Mouse (Mus musculus) myocyte (in vitro differentiated cells): Measurements from ENCODE around the gene Aplnr. TPM values are rescaled to one million over a fixed set of nuclear protein-coding genes. Genes with fewer than 3 reads are reported as not detected.

Source experiments
- H3K27me3 ChIP-seq: one replicate; pipeline ENCODE4 v1.6.1; 2011; ENCODE audit not compliant: control insufficient read depth, insufficient read depth, insufficient read length
- H3K36me3 ChIP-seq: one replicate; pipeline ENCODE4 v1.6.1; 2011; ENCODE audit not compliant: control insufficient read depth, insufficient read depth
- H3K4me2 ChIP-seq: one replicate; pipeline ENCODE4 v1.6.1; 2011; ENCODE audit warnings: low read depth, control low read depth
- H3K4me3 ChIP-seq: one replicate; pipeline ENCODE4 v1.5.1; 2011; ENCODE audit warnings: mild to moderate bottlenecking, control low read depth, moderate library complexity
- H3K79me2 ChIP-seq: one replicate; pipeline ENCODE4 v1.6.1; 2011; ENCODE audit not compliant: control insufficient read depth, insufficient read depth
- H3ac ChIP-seq: one replicate; pipeline ENCODE4 v1.6.1; 2011; ENCODE audit not compliant: control insufficient read depth, insufficient read length
- CEBPB ChIP-seq: IDR thresholded peaks from 2 replicates; pipeline ENCODE4 v1.6.1; 2011; ENCODE audit warnings: mild to moderate bottlenecking, moderate library complexity; ENCODE audit not compliant: poor library complexity, insufficient read depth, severe bottlenecking
- E2F4 ChIP-seq: IDR thresholded peaks from one replicate; pipeline ENCODE4 v1.6.1; 2011; ENCODE audit warnings: mild to moderate bottlenecking, control low read depth, moderate library complexity; ENCODE audit not compliant: insufficient read depth
- MAX ChIP-seq: IDR thresholded peaks from one replicate; pipeline ENCODE4 v1.6.1; 2011; ENCODE audit warnings: low read depth, mild to moderate bottlenecking, control low read depth
- MYOD1 ChIP-seq, 3 experiments: IDR thresholded peaks; one replicate each; pipeline ENCODE4 v1.6.1; 2011; ENCODE audit warnings: control low read depth in 2 of 3, low read depth in 2 of 3, mild to moderate bottlenecking in 2 of 3, moderate library complexity in 1 of 3; ENCODE audit not compliant: insufficient read length in 2 of 3, control insufficient read depth in 1 of 3
- MYOG ChIP-seq, 3 experiments: IDR thresholded peaks; one replicate each; pipeline ENCODE4 v1.6.1; 2011; ENCODE audit warnings: control low read depth in 2 of 3, low read depth in 2 of 3, mild to moderate bottlenecking in 2 of 3; ENCODE audit not compliant: insufficient read length in 2 of 3, control insufficient read depth in 1 of 3, insufficient read depth in 1 of 3
- POLR2A ChIP-seq: IDR thresholded peaks from one replicate; pipeline ENCODE4 v1.6.1; 2011; ENCODE audit warnings: low read depth, mild to moderate bottlenecking, control low read depth, moderate library complexity; ENCODE audit not compliant: insufficient read length
- POLR2AphosphoS2 ChIP-seq: IDR thresholded peaks from one replicate; pipeline ENCODE4 v1.6.1; 2011; ENCODE audit warnings: low read depth, control low read depth; ENCODE audit not compliant: insufficient read length
- REST ChIP-seq: IDR thresholded peaks from one replicate; pipeline ENCODE4 v1.6.1; 2011; ENCODE audit warnings: mild to moderate bottlenecking, control low read depth, moderate library complexity; ENCODE audit not compliant: insufficient read depth, insufficient read length
- SRF ChIP-seq: IDR thresholded peaks from one replicate; pipeline ENCODE4 v1.6.1; 2011; ENCODE audit warnings: low read depth; ENCODE audit not compliant: control insufficient read depth, insufficient read length
- TCF12 ChIP-seq: IDR thresholded peaks from one replicate; pipeline ENCODE4 v1.6.1; 2011; ENCODE audit warnings: mild to moderate bottlenecking, control low read depth; ENCODE audit not compliant: poor library complexity, insufficient read depth, severe bottlenecking
- TCF3 ChIP-seq: IDR thresholded peaks from one replicate; pipeline ENCODE4 v1.6.1; 2011; ENCODE audit warnings: low read depth, control low read depth; ENCODE audit not compliant: insufficient read length
- USF1 ChIP-seq: IDR thresholded peaks from one replicate; pipeline ENCODE4 v1.6.1; 2011; ENCODE audit warnings: low read depth, mild to moderate bottlenecking, control low read depth, moderate library complexity
- polyA plus RNA-seq: library from polyadenylated mRNA; unstranded; fragments of >200 nt; fragmentation: generic; extraction: Trizol; gene quantifications from one replicate; pipeline ENCODE4 v1.2.1, GENCODE M21; 2012; ENCODE audit warnings: missing spikeins

The Aplnr gene
- polyA plus RNA-seq, result 0.06 TPM

DNA sequence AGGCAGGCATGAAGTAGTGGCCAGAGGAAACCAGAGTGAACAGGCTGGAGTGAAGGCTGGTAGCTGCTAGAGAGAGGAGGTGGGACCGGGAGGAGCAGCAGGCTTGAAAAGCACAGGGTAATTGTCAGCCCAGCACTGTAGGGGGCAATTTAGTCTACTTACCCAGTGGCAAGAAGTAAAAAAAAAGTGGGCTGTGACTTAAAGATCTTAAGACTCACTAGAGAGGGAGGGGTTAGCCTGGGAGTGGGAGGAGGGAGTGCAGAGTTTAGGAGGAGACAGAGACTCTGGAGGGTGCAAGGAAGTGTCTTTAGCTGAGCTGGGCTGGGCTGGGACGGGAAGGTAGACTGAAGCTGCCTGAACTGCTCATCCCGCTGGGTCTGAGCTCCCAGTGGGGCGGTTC, at the start of gene Aplnr:
TSS of gene Aplnr (plus strand) at position 137 of the 400 bp plus-strand sequence.
- TF ChIP-seq TCF3 (no peak), REST (no peak), USF1 (no peak), MYOG (IDR thresholded peaks at IDR 0.05; ENCODE audit: control insufficient read depth in 1 of 3, insufficient read depth in 1 of 3, insufficient read length in 2 of 3, low read depth in 2 of 3) (no peak), E2F4 (no peak), POLR2A (no peak), POLR2AphosphoS2 (no peak), MAX (no peak), TCF12 (no peak), CEBPB (no peak), SRF (no peak), MYOD1 (IDR thresholded peaks at IDR 0.05; ENCODE audit: control insufficient read depth in 1 of 3, insufficient read length in 2 of 3, low read depth in 2 of 3) (no peak)
- H3ac ChIP-seq, result no peak within 1 kb of the TSS
- no peaks in the 10 kb centered on the region for H3K79me2 ChIP-seq
- H3K36me3 ChIP-seq, result no peaks in the 10 kb centered on the region
- H3K4me2 ChIP-seq, result no peak within 1 kb of the TSS
- H3K4me3 ChIP-seq, result no peak within 1 kb of the TSS
- H3K27me3 ChIP-seq, result peaks cover 4% of the 10 kb centered on the region

DNA sequence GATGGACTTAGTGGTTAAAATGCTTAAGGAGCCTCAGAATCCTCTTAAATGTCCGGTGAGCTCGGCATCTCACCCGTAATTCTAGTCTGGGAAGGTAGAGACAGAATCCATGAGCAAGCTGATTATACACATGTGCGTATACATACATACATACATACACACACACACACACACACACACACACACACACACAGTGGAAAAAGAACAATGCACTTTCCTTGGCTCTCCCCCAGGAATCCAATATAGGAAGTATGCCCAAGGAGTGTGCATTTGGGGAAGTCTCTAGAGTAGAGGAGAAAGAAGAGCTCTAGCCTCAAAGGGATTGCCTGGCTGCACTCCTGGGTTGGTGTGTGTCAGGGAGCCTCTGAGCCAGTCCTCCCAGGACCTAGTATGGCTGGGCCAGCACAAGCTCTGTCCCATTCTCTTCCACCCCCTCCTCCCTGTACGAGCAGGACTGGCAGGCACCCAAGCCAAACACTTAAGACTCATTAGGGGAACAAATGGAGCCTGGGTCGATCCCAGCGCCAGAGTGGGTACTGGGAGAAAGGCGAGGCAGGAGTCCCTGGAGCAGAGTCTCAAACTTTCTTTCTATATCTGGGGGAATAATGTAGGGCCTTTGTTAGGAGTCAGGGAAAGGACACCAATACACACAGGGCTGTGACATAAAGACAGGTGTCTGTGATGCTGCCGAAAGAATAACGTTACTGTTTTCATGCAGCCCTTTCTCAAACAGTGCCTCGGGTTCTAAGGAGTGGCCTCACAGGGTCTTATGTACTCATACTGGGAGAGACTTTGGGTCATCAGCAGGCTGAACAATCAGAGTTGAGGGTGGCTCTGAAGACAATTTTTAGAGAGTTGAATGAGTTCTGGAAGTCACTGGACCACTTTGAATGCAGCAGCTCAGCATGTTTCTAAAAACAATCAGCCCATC, 47.0 kb upstream of the Aplnr start:
- Histone ChIP-seq H3ac (no peak overlapping the region), H3K36me3 (no peaks in the 10 kb centered on the region), H3K4me3 (no peak overlapping the region), H3K27me3 (no peaks in the 10 kb centered on the region), H3K79me2 (no peaks in the 10 kb centered on the region), H3K4me2 (no peak overlapping the region)
- TF ChIP-seq REST (no peak), MYOD1 (IDR thresholded peaks at IDR 0.05; ENCODE audit: control insufficient read depth in 1 of 3, insufficient read length in 2 of 3, low read depth in 2 of 3) (no peak), E2F4 (no peak), MYOG (IDR thresholded peaks at IDR 0.05; ENCODE audit: control insufficient read depth in 1 of 3, insufficient read depth in 1 of 3, insufficient read length in 2 of 3, low read depth in 2 of 3) (no peak), MAX (no peak), POLR2A (no peak), USF1 (no peak), CEBPB (no peak), TCF12 (no peak), SRF (no peak), POLR2AphosphoS2 (no peak), TCF3 (no peak)

DNA sequence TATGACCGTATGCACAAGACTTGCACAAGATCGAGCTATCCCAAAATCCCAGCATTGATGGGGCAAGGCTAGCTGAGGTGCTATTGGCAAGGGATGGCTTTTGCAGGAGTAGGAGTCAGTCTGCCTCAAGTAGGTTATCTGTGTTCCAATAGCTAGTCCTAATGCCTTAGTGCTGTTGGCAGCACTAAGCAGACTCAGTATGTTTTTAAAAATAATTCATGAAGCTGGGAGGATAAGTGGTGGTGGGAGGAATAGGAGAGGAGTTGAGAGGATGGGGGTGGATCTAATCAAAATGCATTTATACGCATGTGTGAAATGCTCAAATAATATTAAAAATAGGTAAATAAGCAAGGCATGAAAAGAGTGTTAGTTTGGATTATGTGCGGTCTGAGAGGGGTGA, 44.7 kb upstream of the Aplnr start:
- Histone ChIP-seq H3K27me3 (no peaks in the 10 kb centered on the region), H3ac (no peak overlapping the region), H3K79me2 (no peaks in the 10 kb centered on the region), H3K4me2 (no peak overlapping the region), H3K36me3 (no peaks in the 10 kb centered on the region), H3K4me3 (no peak overlapping the region)
- TF ChIP-seq MAX, result no peak
- no peak for TF ChIP-seq REST
- TF ChIP-seq E2F4, result no peak
- no peak for TF ChIP-seq USF1
- TF ChIP-seq MYOD1 (IDR thresholded peaks at IDR 0.05; ENCODE audit: control insufficient read depth in 1 of 3, insufficient read length in 2 of 3, low read depth in 2 of 3), result no peak
- TF ChIP-seq CEBPB, result no peak
- no peak for TF ChIP-seq TCF12
- TF ChIP-seq MYOG (IDR thresholded peaks at IDR 0.05; ENCODE audit: control insufficient read depth in 1 of 3, insufficient read depth in 1 of 3, insufficient read length in 2 of 3, low read depth in 2 of 3), result no peak
- no peak for TF ChIP-seq POLR2AphosphoS2
- TF ChIP-seq POLR2A, result no peak
- TF ChIP-seq SRF, result no peak
- TF ChIP-seq TCF3, result no peak

DNA sequence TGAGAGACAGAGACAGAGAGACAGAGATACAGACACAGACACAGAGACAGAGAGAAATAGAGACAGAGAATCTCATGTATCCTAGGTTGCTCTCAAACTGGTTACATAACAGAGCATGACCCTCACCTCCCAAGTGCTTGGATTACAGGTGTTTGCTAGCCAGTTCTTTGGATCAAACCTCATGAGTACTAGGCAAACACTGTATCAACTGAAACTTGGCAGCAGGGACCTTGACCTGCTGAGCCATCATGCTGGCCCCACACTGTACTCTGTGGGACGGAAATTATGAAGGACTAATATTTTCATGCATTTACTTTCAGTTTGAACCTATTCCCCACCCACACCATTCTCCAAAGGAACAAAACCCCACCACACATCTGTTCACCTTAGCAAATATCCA, 42.6 kb upstream of the Aplnr start:
- Histone ChIP-seq H3K4me2 (no peak overlapping the region), H3K27me3 (no peaks in the 10 kb centered on the region), H3K4me3 (no peak overlapping the region), H3K79me2 (no peaks in the 10 kb centered on the region), H3ac (no peak overlapping the region), H3K36me3 (no peaks in the 10 kb centered on the region)
- TF ChIP-seq POLR2A (no peak), USF1 (no peak), MYOD1 (IDR thresholded peaks at IDR 0.05; ENCODE audit: control insufficient read depth in 1 of 3, insufficient read length in 2 of 3, low read depth in 2 of 3) (no peak), SRF (no peak)
